19 mouse cellular contexts compared by ENCODE assay signal in genomic region chr5:129208279-129208678, GRCm38 (mm10).
"Had no signal": no experiment of that assay in that cellular context is flagged by ENCODE, and none has a peak within 500 bp of the region (broad histone marks: within the 10 kb centered on the region; RNA-seq: fewer than 3 reads in every experiment).

No protein-coding gene starts in this region.

- H3K36me3 ChIP-seq: midbrain, embryonic 10.5 days; midbrain, embryonic 12.5 days; neural tube, embryonic 13.5 days; neural tube, embryonic 15.5 days had no signal

- H3K4me3 ChIP-seq: midbrain, embryonic 10.5 days; midbrain, embryonic 12.5 days; myocyte; neural tube, embryonic 13.5 days; neural tube, embryonic 15.5 days had no signal

- H3K4me2 ChIP-seq: lung, embryonic 14.5 days; midbrain, embryonic 12.5 days; neural tube, embryonic 13.5 days; neural tube, embryonic 15.5 days had no signal

- DNase-seq: lung, adult 18-20 months; lung, embryonic 14.5 days; lung, postnatal 10 days; lung, postnatal 4 days; midbrain, embryonic 14.5 days; retina, postnatal 1 day; right cerebral cortex, adult 18-20 months; right cerebral cortex, postnatal 25 days; right cerebral cortex, postnatal 4 days; spleen, adult 18-20 months; thymus, adult 18-20 months; thymus, postnatal 14 days; thymus, postnatal 36 days had no signal

- H3K9me3 ChIP-seq: midbrain, embryonic 10.5 days; midbrain, embryonic 12.5 days; neural tube, embryonic 13.5 days; neural tube, embryonic 15.5 days had no signal

- H3K27ac ChIP-seq: midbrain, embryonic 12.5 days; neural tube, embryonic 13.5 days; neural tube, embryonic 15.5 days had no signal

- H3K27me3 ChIP-seq: midbrain, embryonic 12.5 days had no signal

- H3K9ac ChIP-seq: lung, embryonic 14.5 days; midbrain, embryonic 12.5 days; neural tube, embryonic 13.5 days; neural tube, embryonic 15.5 days had no signal

- ATAC-seq: midbrain, embryonic 16.5 days had no signal
